Mouse (Mus musculus) midbrain, embryonic 11.5 days (tissue): ENCODE measurements around the gene Aass. TPM values are rescaled to one million over a fixed set of nuclear protein-coding genes. Genes with fewer than 3 reads are reported as not detected.

Source experiments
- ATAC-seq: fragments of 200-750 bp; cut with Nextera tagmentation; 2 replicates; pipeline ENCODE4 v1.8.0; 2017; ENCODE audit warnings: moderate TSS enrichment, moderate library complexity; ENCODE audit not compliant: low FRiP score
- DNase-seq: peaks from one replicate; pipeline ENCODE4 v3.0.0; 2015; ENCODE audit warnings: low spot score; ENCODE audit errors: missing footprints
- H3K27ac ChIP-seq: fragments of 300-500 bp; sonication (generic); 2 replicates; pipeline ENCODE4 v1.5.1; 2014; ENCODE audit warnings: low read depth, low read length
- H3K27me3 ChIP-seq: fragments of 300-500 bp; sonication (generic); 2 replicates; pipeline ENCODE4 v1.6.1; 2014; ENCODE audit warnings: mild to moderate bottlenecking, low read length, moderate library complexity, mixed read lengths; ENCODE audit not compliant: control insufficient read depth, insufficient read depth
- H3K36me3 ChIP-seq: fragments of 300-500 bp; sonication (generic); 2 replicates; pipeline ENCODE4 v1.6.1; 2014; ENCODE audit warnings: mild to moderate bottlenecking, low read length, moderate library complexity, mixed read lengths; ENCODE audit not compliant: control insufficient read depth, insufficient read depth
- H3K4me1 ChIP-seq: fragments of 300-500 bp; sonication (generic); 2 replicates; pipeline ENCODE4 v1.6.1; 2014; ENCODE audit warnings: low read length; ENCODE audit not compliant: control insufficient read depth, insufficient read depth
- H3K4me2 ChIP-seq: fragments of 300-500 bp; sonication (generic); 2 replicates; pipeline ENCODE4 v1.6.1; 2014; ENCODE audit warnings: mild to moderate bottlenecking, moderate library complexity
- H3K4me3 ChIP-seq: fragments of 300-500 bp; sonication (generic); 2 replicates; pipeline ENCODE4 v1.5.1; 2014; ENCODE audit warnings: low read depth, low read length
- H3K9ac ChIP-seq: fragments of 300-500 bp; sonication (generic); 2 replicates; pipeline ENCODE4 v1.6.1; 2014; ENCODE audit warnings: low read length
- H3K9me3 ChIP-seq: fragments of 300-500 bp; sonication (generic); 2 replicates; pipeline ENCODE4 v1.6.1; 2016; ENCODE audit warnings: low read length; ENCODE audit not compliant: control insufficient read depth
- WGBS: fragments of 180-500 bp; shearing (Covaris S2); extraction: QIAGEN DNeasy Blood & Tissue Kit; methylation state at CpG from one replicate; pipeline ENCODE4 v1.1.7; 2014; 5-methylcytosine and 5-hydroxymethylcytosine counted together
- polyA plus RNA-seq: library from polyadenylated mRNA; unstranded; fragments of >200 nt; fragmentation: Nextera tagmentation; extraction: Ambion mirVana; gene quantifications from 2 replicates; pipeline ENCODE4 v1.2.1, GENCODE M21; 2014

Gene Aass
- polyA plus RNA-seq, 1 experiment from 2014 or later: 1.0 TPM

GRCm38 (mm10) chr6:23084587-23085421, 48.0 kb downstream of the Aass start:
- Histone ChIP-seq H3K4me2 (no peak overlapping the region), H3K9ac (no peak overlapping the region), H3K27ac (no peak overlapping the region), H3K4me1 (no peaks in the 10 kb centered on the region), H3K4me3 (no peak overlapping the region), H3K27me3 (no peaks in the 10 kb centered on the region), H3K36me3 (no peaks in the 10 kb centered on the region), H3K9me3 (no peaks in the 10 kb centered on the region)
- ATAC-seq (no peak), DNase-seq (no peak)
- WGBS: 91% methylated on average over 5 of the region's 5 CpGs

DNA sequence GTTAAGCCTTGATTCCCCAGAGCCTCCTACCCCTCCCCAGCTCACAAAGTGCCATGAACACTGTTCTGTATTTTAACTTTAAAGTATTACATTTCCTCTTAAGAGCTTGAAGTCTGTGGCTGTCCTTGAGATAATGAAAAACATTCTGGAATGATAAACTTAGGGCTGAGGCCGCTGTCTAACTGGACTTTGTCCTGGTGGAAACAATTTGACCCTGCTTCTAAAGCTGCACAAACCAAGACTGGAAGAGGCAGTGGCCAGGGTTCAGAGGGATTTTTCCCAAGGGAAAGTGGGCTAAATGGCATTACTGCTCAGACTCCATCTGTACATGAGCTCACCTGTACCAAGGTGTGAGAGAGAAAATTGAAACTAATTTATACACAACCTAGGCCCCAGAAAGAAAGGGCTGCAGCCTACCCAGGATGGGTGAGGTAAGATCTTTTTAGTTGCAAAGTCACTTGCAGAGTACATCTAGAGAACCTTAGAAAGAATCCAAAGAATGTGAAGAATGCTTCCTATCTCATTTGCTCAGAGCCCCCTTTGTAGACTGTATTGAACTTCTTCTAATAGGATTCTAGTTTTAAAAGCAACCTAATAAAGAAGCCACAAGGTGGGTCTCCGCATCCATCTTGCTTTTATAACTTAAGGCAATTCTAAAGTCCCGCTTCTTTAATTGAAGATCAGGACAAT, 52.6 kb downstream of the Aass start:
- Histone ChIP-seq H3K27me3 (no peaks in the 10 kb centered on the region), H3K36me3 (no peaks in the 10 kb centered on the region), H3K4me3 (no peak overlapping the region), H3K27ac (no peak overlapping the region), H3K4me1 (no peaks in the 10 kb centered on the region; the same call in 1 of the 2 replicates), H3K9ac (no peak overlapping the region), H3K4me2 (no peak overlapping the region), H3K9me3 (no peaks in the 10 kb centered on the region)
- no peak for DNase-seq
- ATAC-seq: no peak
- whole genome bisulfite sequencing: 64% methylated on average over 3 of the region's 3 CpGs

GRCm38 (mm10) chr6:23078273-23078672, 54.5 kb downstream of the Aass start:
- ATAC-seq: no peak
- H3K4me2 ChIP-seq: no peak overlapping the region
- WGBS: 89% methylated on average over 2 of the region's 2 CpGs

GRCm38 (mm10) chr6:23076060-23076459, 56.7 kb downstream of the Aass start:
- 34% methylated on average over 2 of the region's 2 CpGs for WGBS
- no peaks in the 10 kb centered on the region for H3K9me3 ChIP-seq
- H3K36me3 ChIP-seq: no peaks in the 10 kb centered on the region
- no peak for DNase-seq
- H3K27ac ChIP-seq: no peak overlapping the region
- H3K27me3 ChIP-seq: no peaks in the 10 kb centered on the region
- no peak overlapping the region for H3K4me3 ChIP-seq
- H3K9ac ChIP-seq: no peak overlapping the region
- H3K4me2 ChIP-seq: no peak overlapping the region
- H3K4me1 ChIP-seq: no peaks in the 10 kb centered on the region; the same call in 1 of the 2 replicates
- ATAC-seq: no peak

More at GRCm38 (mm10) chr6:23078273-23078672, 54.5 kb downstream of the Aass start:
- no peak overlapping the region for H3K27ac ChIP-seq
- DNase-seq: no peak
- H3K4me3 ChIP-seq: no peak overlapping the region
- no peaks in the 10 kb centered on the region for H3K36me3 ChIP-seq
- H3K9me3 ChIP-seq: no peaks in the 10 kb centered on the region
- no peaks in the 10 kb centered on the region for H3K27me3 ChIP-seq
- H3K4me1 ChIP-seq: no peaks in the 10 kb centered on the region; the same call in 1 of the 2 replicates
- H3K9ac ChIP-seq: no peak overlapping the region

- WGBS: 87% methylated on average over 5 of the region's 5 CpGs
- H3K9ac ChIP-seq: no peak overlapping the region
Observed at GRCm38 (mm10) chr6:23055734-23056133, 77.1 kb downstream of the Aass start.

DNA sequence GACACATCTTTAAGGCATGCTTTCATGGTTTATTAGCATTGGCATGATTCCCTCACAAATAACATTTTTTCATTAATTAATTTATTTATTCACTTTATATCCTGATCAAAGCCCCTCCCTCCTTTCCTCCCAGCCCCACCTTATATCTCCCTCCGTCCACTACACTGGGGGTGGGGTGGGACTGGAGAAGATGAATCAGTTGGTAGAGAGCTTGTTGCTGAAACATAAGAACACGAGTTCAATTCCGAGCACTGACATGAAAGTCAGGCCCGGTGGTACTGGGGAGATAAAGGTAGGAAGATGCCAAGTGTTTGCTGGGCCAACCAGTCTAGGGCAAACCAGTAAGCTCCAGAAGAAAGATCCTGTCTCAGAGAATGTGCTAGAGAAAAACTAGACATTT, 84.0 kb downstream of the Aass start:
- DNase-seq: no peak
- Histone ChIP-seq H3K4me1 (no peaks in the 10 kb centered on the region), H3K27ac (no peak overlapping the region), H3K36me3 (no peaks in the 10 kb centered on the region), H3K4me2 (no peak overlapping the region), H3K9ac (no peak overlapping the region), H3K9me3 (no peaks in the 10 kb centered on the region; the same call in 1 of the 2 replicates), H3K4me3 (no peak overlapping the region), H3K27me3 (no peaks in the 10 kb centered on the region)
- no peak for ATAC-seq
- 96% methylated on average over 4 of the region's 4 CpGs for WGBS

More at GRCm38 (mm10) chr6:23055734-23056133, 77.1 kb downstream of the Aass start:
- no peak overlapping the region for H3K4me2 ChIP-seq
- H3K27me3 ChIP-seq: no peaks in the 10 kb centered on the region
- no peak overlapping the region for H3K4me3 ChIP-seq
- H3K4me1 ChIP-seq: no peaks in the 10 kb centered on the region
- no peak overlapping the region for H3K27ac ChIP-seq
- ATAC-seq (no peak), DNase-seq (no peak)
- no peaks in the 10 kb centered on the region for H3K36me3 ChIP-seq
- H3K9me3 ChIP-seq: no peaks in the 10 kb centered on the region; the same call in 1 of the 2 replicates

- ATAC-seq (no peak), DNase-seq (peak; percentile 67)
- Histone ChIP-seq H3K4me1 (no peaks in the 10 kb centered on the region), H3K36me3 (no peaks in the 10 kb centered on the region), H3K4me2 (no peak overlapping the region), H3K27me3 (no peaks in the 10 kb centered on the region), H3K9ac (no peak overlapping the region), H3K4me3 (no peak overlapping the region), H3K9me3 (no peaks in the 10 kb centered on the region), H3K27ac (no peak overlapping the region)
- 78% methylated on average over 1 of the region's 1 CpGs for WGBS
Observed at GRCm38 (mm10) chr6:23028251-23028650, 104.5 kb downstream of the Aass start.
